Mouse (Mus musculus) MEL-GATA-1-ER (cell line): ENCODE data around the gene Cptp.

Source experiments
- DNase-seq: peaks from one replicate; pipeline ENCODE4 v3.0.0-alpha.2; 2012; ENCODE audit warnings: low read depth; ENCODE audit errors: extremely low read depth

Cptp gene

DNA sequence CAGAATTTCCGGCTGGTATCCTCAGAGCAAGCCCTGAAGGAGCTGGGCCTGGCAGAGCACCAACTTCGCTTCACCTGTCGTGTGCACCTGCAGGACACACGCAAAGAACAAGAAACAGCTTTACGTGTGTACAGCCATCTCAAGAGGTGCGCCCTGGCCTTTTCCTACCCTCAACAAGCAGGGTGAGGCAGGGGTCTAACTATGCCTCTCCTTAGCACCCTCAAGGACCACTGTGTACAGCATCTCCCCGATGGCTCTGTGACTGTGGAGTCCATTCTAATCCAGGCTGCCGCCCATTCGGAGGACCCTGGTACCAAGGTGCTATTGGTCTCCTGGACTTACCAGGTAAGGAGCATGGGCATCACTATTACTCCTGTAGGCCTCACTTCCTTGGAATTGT lies 18.9 kb upstream of the Cptp start:
- DNase-seq, result no peak

DNA sequence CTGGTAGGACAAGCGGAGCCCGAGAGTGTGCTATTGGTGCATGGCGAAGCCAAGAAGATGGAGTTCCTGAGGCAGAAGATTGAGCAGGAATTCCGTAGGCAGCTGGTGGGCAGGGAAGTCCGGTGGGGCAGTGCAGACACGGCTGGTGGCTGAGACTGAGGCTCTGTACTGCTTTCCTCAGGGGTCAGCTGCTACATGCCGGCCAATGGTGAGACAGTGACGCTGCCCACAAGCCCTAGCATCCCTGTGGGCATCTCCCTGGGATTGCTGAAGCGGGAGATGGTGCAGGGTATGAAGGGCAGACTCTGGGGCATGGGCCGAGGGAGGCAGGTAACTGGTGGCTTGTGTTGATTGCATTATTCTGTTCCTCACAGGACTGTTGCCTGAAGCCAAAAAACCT lies 18.4 kb upstream of the Cptp start:
- DNase-seq, result no peak

DNA sequence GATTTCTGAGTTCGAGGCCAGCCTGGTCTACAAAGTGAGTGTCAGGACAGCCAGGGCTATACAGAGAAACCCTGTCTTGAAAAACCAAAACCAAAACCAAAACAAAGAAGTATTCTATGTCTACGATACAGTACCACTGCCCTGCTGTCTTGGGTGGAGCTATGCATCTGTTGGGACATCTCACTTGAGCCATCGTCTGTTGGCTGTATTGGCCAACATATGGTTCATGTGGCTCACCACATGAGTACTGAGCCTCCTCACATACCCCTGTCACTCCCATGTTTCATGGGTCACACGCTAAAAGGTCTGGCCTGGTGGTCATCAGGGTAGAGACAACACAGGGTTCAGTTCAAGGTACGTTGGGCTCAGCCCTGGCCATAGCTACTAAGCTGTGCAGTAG lies 17.1 kb upstream of the Cptp start:
- no peak for DNase-seq

DNA sequence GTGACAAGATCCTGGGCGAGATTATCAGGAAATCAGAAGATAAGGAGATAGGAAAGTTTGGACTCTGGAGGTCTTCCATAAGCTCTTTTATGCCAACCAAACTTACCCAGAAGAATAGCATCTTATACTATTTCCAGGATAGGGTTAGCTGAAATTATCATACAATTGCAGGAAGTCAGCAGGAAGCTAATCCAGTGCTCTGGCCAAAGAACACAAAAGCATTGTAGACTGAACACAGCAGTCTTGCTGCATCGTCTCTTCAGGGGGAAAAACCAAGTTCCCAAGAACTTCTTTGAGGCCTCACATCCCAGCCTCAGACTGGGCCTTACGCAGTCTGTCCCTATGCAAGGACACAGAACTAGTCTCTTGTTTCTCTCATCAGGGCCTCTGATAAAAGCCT lies 14.3 kb upstream of the Cptp start:
- DNase-seq, result no peak

DNA sequence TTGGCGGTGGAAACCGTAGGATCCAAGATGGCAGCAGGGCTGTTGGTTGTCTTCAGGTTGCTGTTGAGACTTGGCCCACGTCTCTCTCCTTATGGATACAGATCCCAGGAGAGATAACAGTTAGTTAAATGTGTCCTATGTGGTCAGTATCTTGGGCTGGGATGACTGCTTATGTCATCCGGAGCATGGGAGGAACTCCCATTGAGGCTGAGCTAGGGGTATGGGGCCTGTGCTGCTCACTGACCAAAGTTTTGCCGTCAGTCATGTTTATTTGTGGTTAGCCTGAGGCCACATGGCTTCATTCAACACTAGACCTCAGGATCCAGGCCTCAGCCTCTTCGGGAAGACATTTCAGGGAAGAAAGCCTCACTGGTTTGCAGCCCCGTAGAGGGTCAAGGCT lies 2.2 kb upstream of the Cptp start:
- no peak for DNase-seq

DNA sequence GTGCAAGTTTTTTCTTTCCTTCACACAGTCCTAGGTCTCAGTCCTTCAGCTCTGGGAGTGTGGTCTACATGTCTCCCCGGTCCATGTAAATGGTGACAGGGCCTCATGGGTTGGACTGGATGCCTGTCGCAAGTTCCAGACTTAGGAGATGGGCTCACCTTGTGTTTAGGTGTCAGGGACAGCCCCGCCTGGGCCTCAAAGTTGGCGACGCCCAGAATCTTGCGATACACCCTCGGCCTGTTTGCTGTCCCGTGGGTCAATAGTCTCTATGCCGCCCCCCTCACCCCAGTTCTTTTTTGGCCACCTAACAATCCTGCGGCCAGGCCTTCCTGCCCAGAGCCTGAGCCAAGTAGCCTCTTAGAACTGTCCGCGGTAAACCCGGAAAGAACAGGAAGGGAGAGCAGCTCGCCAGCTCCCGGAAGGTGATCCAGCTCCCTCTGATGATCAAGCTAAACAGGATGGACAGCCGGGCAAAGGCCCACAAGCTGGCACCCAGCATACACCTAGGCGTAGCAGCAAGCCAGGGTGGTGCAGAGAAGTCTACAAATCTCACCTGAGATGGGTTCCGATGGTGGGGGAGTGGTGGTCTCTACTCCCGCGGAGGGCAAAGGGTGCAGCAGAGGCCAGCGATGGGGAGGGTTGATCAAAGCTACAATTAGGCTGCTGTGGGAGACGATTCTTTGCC lies 484 bp downstream of the Cptp start:
- no peak for DNase-seq

DNA sequence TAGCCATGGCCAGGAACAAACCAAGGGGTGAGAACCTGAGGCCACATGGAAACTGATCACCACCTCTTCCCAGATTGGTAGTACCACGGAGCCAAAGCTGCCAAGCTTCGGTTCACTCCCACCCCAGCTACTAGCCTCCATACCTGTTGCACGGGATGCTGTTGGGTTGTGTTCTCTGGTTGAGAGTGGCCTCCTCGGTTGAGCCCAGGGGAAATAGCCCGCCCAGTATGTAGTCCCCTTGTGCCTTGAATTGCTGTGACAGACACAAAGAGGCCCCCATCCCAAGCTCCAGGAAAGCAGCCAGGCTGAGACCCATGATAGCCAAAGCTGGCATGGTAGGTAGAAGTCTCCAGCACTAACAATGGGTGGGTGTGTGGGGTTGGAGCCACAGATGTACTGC lies 6.2 kb downstream of the Cptp start, which contains the start of gene Tas1r3:
Gene Tas1r3, minus strand, starts transcription at position 362 of the 400 bp plus-strand sequence.
- no peak for DNase-seq

DNA sequence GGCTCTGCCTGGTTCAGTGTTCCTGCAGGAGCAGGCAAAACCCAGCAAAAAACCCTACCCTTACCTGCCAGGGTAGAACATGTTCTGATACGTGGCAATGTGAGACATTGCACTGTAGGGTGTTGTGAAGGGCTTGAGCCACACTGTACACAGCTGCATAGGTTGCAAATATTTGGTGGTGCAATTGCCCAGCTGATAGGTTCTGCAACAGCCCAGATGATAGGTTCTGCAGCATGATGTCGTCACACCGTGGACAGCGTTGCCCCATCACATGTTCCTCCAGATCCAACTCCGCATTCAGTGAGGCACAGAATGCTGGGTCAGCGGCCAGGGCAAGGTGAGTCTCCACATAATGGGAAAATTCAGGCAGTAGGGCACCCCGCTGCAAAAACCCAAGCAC lies 7.5 kb downstream of the Cptp start:
- DNase-seq, result no peak

DNA sequence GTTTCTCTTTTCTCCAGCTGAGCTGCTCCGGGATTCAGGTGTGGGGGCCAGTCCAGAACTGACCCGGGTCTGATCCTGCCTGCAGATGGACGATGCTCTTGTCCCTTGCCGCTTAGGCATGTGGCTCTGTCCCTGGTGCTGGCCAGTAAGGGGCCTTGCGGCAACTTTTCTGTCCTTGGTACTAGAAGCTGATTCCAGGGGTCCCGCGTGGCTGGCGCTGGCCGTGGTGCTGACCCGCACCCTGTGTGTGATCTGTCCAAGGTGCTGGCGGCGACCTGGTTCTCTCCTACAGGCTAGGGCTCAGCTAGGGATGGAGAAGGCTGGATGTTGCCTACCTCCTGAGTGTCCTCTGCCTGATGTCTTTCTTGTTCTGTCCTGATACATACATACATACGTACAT lies 9.9 kb downstream of the Cptp start:
- DNase-seq, result no peak

DNA sequence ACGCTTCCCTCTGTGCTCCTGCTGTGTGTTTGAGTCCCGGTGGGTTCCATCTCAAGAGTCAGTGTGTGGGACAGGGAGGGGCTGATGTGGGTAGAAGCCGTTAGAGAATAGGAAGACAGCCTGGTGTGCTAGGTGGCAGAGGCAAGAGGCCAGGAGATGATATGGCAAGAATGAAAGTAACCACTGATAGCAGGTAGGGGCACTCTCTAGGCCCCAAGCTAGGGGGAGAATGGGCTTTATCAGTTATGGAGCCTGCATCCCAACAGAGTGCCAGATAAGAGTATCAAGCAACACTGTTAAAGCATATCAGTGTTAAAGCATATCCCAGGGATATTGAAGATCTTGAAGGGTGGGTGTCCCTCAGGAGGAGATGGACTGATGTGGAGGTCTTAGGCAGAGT lies 12.4 kb downstream of the Cptp start:
- no peak for DNase-seq

DNA sequence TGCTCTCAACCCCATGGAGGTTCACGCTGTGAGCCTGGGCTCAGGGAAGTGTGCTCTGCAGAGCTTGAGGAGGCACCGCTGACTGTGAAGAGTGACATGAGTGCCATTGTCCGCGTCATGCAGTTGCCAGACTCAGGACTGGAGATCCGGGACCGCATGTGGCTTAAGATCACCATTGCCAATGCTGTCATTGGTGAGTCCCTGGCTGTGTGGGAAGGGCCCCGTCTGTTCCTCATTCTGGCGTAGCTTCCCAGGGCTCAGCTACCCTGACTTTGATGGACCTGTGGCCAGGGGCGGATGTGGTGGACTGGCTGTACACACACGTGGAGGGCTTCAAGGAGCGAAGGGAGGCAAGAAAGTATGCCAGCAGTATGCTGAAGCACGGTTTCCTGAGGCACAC lies 13.2 kb downstream of the Cptp start:
- no peak for DNase-seq

DNA sequence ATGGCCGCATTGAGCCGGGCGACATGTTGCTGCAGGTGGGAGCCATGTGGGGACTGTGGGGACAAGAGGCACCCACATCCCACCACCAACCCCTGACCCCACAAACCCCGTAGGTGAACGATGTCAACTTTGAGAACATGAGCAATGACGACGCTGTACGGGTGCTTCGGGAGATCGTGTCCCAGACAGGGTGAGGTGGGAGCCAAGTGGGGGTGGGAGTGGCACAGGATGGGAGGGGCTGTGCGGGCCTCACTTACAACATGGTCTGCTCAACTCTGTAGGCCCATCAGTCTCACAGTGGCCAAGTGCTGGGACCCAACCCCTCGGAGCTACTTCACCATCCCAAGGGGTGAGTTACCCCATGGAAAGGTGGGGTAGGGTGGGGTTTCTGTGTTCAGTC lies 14.2 kb downstream of the Cptp start:
- no peak for DNase-seq

DNA sequence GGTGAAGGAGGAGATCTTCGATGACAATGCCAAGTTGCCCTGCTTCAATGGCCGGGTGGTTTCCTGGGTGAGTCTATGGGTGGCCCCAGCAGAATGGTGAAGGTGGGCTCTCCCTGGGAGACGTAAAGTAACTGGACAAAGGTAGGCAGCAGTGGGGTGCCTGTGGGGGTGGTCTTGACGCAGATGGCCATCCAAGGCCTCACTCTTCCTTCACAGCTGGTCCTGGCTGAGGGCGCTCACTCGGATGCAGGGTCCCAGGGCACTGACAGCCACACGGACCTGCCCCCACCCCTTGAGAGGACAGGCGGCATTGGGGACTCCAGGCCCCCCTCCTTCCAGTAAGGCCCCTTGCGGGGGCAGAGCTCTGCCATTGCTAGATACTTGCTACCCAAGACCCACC lies 15.8 kb downstream of the Cptp start:
- no peak for DNase-seq

DNA sequence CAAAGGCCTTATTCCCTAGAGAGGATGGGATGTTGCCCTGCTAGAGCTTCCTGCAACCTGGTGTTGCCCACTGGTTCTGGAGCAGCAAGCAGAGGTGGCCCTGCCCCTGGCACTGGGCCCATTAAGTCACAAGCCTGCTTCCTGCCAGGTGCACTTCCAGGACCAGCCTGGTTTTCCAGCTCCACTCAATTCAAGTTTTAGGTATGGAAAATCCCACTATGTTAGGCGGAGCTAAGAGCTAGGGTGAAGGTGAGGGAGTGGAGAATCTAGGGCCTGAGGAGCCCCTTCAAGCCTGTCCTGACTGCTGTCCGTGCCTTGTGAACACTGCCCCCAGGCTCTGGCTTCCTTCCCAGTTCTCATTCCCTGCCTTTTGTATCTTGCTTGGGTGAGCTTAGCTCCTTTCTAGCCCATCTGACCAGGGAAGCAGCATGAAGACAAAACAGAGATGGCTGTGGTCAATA lies 17.3 kb downstream of the Cptp start:
- no peak for DNase-seq

DNA sequence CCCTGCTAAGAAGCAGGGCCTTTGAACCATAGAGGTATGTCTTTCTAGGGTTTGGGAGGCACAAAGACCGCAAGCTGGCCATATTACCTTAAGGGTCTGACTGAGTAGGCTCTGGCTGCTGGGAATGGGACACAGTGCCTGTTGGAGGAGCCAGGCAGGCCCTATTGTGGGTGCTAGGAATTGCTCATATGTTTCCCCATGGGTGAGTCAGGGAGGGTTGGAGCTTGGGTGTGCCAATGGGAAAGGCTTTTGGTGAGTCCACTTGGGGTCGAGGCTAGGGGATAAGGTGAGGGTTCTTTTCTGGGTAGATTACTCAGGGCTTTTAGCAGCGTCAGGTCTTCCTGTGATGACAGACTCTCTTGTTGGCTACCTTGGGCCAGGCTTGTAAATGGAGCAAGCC lies 17.9 kb downstream of the Cptp start:
- DNase-seq, result no peak

DNA sequence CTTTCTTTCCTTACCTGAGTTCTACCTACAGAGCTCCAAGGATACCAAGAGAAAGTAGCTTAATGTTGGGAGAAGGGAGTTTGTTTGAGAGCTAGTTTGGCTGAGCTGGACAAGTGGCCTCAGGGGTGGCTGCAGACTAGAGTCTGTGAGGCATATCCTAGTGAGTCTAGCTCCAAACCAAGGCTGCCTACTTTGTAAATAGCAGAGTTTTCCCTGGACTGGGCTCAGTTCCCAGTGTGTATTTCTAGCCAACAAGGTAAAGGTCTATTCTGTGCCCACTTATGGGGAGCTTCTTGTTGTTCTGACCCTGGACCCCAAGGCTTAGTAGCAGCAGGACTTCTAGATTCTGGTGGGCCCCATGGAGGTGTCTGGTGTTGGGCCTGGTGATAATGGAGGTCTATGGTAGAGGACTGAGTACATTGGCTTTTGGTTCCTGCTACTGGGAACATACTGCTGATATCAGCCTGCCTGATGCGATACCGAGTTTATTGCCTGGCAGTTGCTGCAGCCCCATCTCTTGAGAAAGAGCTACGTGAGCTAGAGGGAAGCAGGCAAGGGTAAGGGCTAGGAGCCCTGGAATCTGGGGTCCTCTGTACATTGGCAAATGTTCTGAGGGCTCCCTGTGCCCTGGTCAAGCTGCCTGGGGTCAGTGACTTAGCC lies 19.3 kb downstream of the Cptp start:
- DNase-seq, result no peak

DNA sequence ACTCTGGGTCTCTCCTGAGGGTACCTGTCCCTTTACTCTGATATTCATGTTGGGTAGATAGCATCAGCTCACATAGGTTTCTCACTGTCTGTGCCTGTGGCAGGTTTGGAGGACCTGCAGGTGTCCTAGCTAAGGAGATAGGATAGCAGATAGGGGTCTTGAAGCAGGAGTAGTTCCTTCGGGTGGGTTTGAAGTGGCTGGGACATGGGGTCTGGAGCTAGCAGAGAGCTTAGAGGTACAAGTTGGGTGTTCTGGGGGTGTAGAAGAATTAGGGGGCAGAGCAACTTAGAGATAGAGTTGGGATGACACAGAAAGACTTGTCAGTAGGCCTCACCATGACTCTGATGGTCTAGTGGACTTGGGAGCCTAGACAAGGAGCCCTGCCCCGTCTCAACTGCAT lies 19.8 kb downstream of the Cptp start:
- no peak for DNase-seq

DNA sequence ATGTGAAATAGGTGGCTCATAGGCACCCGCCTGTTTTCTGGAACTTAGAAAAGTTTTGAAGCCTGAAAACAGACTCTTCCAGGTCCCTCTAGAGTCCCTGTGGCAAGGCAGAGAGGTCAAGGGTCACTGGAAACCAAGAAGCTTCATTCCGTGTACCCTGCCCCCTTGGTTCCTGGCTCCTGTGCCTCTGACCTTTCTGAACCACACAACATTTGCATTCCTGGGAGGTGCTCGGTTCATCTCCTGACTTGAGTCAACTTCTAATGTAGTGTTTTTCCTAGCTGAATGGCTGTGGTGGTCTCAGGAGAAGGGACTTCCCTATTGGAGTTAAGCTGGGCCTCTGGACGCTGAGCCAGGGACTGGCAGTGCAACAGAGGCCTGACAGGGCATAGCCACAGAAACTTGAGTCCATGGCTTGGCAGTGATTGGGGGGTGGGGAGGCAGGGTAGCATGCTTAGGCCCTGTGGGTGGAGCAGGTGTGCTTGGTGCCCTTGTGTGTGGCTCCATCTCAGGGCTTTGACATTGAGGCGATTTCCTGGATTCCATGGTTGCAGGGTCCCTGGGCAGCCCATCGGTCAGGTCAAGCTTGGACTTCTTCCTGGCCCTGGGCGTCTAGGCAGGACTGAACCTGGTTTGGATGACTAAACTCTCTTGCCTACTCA lies 20.7 kb downstream of the Cptp start:
- DNase-seq, result no peak

DNA sequence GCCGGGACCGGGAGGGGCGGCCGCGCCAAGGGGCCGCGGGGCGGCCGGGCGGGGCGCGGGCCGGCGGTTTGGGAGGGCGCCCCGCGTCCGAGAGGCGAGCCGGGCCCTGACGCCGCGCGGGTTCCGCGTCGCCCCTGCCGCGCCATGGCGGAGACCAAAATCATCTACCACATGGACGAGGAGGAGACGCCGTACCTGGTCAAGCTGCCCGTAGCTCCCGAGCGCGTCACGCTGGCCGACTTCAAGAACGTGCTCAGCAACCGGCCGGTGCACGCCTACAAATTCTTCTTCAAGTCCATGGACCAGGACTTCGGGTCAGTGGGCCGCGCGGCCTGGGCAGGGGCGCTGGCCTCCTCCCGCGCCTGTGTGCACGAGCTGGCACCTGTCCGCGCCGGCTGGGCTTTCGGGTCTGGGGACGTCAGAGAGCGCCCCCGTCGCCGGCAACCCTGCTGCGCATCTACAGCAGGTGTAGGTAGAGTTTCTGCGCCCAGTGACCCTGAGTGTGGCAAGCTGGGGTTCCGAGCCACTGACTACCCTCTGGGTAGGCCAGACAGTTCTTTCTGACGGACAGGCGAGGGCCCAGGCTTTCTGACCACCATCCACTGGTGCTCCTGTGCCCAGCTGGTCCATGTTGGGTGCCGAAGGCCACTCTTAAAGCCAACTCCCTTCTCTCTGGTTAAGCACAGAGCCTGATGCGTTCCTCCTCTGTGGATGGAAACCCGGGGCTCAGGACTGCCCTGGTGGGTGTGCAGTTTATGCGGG lies 21.5 kb downstream of the Cptp start:
- no peak for DNase-seq

DNA sequence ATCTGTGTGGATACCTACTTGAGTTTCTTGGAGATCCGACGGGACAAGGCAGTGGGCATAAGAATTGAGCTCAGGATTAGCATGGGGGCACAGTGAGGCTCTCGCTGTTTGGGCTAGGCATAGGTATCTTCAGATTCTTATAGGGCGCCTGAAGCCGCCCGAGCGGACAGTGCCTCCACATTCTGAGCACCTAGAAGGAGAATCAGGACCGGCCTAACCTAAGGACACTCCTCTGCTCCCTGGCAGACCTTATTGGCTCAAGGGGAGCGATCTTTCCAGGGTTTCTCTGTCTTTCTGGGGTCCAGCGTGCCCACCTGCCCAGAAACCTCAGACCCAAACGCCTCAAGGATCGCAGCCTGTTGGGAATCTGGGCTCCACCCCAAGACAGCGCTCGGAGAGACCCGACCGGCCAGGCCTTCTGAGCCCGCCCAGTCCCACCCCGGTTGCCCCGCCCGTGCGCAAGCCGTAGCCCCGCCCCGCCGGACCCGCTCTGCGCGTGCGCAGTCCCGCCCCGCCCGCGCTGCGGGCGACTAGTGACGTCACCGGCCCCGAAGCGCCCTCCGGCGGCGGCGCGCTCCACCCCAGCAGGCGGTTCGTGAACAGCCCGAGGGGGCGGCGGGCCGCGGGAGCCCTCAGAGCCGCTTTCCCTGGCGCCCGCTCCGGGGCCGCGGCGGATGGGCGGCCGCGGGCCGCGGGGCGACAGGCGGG lies 22.2 kb downstream of the Cptp start, which contains the start of gene Dvl1:
Gene Dvl1, plus strand, starts transcription at position 532 of the 708 bp plus-strand sequence.
- no peak for DNase-seq

DNA sequence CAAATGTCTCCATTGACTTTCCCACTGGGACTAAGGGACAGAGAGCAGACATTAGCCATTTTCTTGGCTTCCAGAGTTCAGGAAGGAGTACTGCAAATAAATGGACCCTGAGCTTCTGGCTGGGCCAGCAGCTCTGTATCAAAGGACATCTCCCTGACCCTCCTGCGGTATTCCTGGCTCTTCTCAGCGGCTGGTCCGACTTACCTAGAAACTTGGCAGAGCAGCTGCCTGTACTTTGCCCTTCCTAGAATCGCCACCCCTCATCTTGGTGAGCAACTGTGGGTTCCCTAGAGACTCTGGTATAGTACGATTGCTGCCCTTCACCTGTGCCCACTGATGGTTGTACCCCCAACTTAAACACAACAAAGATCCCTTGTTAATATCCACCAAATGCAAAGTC lies 26.0 kb downstream of the Cptp start:
- DNase-seq, result no peak
